Mouse (Mus musculus) cerebellum, adult 2 months (tissue): ENCODE data around the gene Prn.

Source experiments
- CTCF ChIP-seq: fragments of 200-500 bp; IDR thresholded peaks from 2 replicates; pipeline ENCODE4 v1.5.1; 2011; ENCODE audit warnings: low read depth, mild to moderate bottlenecking, control low read depth, low read length, moderate library complexity, borderline replicate concordance; ENCODE audit not compliant: insufficient read depth
- POLR2A ChIP-seq: fragments of 200-500 bp; IDR thresholded peaks from 2 replicates; pipeline ENCODE4 v1.6.1; 2011; ENCODE audit warnings: low read length, control low read depth, borderline replicate concordance; ENCODE audit not compliant: insufficient read depth

DNA sequence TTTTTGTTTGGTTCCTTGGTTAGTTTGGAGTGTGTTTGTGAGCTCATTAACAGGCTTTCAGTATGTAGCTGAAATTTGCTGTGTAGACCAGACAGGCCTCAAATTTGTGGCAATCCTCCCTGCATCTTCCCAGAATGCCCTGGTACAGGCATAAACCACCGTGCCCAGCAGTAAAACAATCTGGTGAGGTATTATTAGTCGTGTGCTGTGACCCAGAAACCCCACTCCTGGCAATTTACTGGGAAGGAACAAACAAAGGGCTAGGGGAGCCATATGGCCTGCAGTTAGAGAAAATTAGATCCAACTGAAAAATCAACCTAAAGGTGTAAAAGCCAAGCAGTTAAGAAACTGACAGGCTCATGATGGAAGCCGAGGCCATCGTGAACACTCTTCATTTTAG lies 1.6 kb downstream of the Prn start:
- TF ChIP-seq CTCF = no peak
- 0 out of 2 replicates have a peak, but pooled peaks have one; percentile 14 for TF ChIP-seq POLR2A
